Mouse (Mus musculus) E14TG2a.4 (cell line): Measurements from ENCODE around the gene Ier3.

Experiments
- H3K27me3 ChIP-seq: 2 replicates; pipeline ENCODE4 v1.6.1; 2014; ENCODE audit warnings: low read length, control low read depth; ENCODE audit not compliant: insufficient read depth
- H3K36me3 ChIP-seq: 2 replicates; pipeline ENCODE4 v1.6.1; 2014; ENCODE audit warnings: low read length, control low read depth; ENCODE audit not compliant: insufficient read depth
- H3K4me1 ChIP-seq: replicated peaks from 2 replicates; pipeline ENCODE4 v1.6.1; 2014; ENCODE audit warnings: low read depth, low read length, control low read depth
- H3K4me3 ChIP-seq: replicated peaks from 2 replicates; pipeline ENCODE4 v1.5.1; 2014; ENCODE audit warnings: mild to moderate bottlenecking, low read length
- H3K9me3 ChIP-seq: 2 replicates; pipeline ENCODE4 v1.6.1; 2014; ENCODE audit warnings: low read length, control low read depth
- CTCF ChIP-seq: conservative IDR thresholded peaks from 2 replicates; pipeline ENCODE4 v1.5.1; 2014; ENCODE audit warnings: low read length
- NANOG ChIP-seq: IDR thresholded peaks from 2 replicates; pipeline ENCODE4 v1.6.1; 2014; ENCODE audit warnings: borderline replicate concordance, low read length, mixed read lengths
- POU5F1 ChIP-seq: IDR thresholded peaks from 2 replicates; pipeline ENCODE4 v1.6.1; 2014; ENCODE audit warnings: low read length, borderline replicate concordance

The Ier3 gene

DNA sequence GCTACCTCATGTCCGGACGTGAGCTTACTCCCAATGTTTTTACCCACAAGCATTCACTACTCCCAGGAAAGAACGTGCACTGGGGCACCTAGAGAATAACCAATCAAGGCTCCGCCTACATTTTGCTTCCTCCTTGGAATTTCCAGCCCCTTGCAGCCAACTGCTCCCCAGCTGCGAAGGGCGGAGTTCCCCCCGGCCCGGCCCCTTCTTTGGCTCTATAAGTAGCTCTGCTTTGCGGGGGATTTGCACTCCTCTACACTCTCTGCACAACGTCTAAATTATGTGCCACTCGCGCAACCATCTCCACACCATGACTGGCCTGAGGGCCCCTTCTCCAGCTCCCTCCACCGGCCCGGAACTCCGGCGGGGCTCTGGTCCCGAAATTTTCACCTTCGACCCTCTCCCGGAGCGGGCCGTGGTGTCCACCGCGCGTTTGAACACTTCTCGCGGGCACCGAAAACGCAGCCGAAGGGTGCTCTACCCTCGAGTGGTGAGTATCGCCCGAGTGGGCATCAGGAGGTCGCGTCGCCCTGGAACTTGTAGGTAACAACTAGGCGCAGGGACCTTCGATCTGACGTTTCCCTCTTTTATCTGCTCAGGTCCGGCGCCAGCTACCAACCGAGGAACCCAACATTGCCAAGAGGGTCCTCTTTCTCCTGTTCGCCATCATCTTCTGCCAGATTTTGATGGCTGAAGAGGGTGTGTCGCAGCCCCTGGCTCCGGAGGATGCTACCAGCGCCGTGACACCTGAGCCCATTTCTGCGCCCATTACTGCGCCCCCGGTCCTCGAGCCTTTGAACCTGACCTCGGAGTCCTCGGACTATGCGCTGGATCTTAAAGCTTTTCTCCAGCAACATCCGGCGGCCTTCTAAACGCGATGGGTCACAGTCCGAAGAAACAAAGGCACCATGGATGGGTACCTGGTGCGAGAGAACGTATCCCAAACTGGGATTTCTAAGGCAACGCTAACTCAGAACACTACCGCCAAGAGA lies at the start of gene Ier3:
Gene Ier3, plus strand, starts transcription at position 246 of the 992 bp plus-strand sequence.
- no peak for TF ChIP-seq NANOG
- no peak for TF ChIP-seq POU5F1
- no peak for TF ChIP-seq CTCF

DNA sequence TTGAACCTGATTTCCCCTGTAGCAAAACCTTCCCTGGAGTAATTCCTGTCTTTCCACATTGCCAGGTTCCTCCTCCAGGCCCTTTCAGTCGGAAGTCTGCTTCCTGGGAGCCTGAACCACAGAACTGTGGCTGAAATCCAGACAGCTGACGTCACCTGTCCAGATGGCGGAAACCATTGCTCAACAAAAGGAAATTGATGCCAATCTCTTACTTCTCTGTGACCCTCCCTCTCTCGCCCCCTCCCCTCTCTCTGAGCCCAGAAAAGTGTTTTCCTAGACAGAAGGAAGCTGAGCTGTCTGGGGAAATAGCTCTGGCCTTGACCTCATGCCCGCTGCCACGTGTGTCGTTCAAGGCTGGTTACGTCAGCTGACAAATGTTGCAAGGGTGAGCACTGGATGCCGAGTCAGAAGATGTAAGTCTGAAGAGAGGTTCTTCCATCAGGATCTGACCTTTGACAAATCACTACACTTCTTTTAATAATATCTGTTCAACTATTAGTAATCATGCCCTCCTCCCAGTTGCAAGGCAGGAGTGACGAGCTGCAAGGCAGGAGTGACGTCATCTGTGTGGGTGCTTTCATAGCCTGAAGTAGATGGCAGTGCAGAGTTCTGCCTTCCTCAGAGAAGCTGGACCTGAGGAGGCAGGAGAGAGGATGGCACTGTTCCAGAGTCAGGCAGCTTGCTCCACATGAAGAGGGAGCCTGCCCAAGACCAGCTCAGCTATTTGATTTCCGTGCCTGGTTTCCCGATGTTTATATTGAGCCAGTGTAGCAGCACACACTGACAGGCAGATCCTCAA lies 44.5 kb upstream of the Ier3 start:
- Histone ChIP-seq H3K4me3 (no peak overlapping the region), H3K27me3 (peaks cover 3% of the 10 kb centered on the region; the same call in 1 of the 2 replicates), H3K9me3 (no peaks in the 10 kb centered on the region), H3K4me1 (peaks cover 19% of the 10 kb centered on the region; the same call in 1 of the 2 replicates), H3K36me3 (no peaks in the 10 kb centered on the region)
- TF ChIP-seq NANOG (no peak), CTCF (no peak), POU5F1 (no peak)

More for the DNA sequence above, at the start of gene Ier3:
- peaks cover 48% of the 10 kb centered on the region for H3K4me1 ChIP-seq
- H3K27me3 ChIP-seq, result peaks cover 15% of the 10 kb centered on the region
- H3K36me3 ChIP-seq, result peaks cover 24% of the 10 kb centered on the region
- peak within 1 kb of the TSS; percentile 88 for H3K4me3 ChIP-seq
- H3K9me3 ChIP-seq, result no peaks in the 10 kb centered on the region

DNA sequence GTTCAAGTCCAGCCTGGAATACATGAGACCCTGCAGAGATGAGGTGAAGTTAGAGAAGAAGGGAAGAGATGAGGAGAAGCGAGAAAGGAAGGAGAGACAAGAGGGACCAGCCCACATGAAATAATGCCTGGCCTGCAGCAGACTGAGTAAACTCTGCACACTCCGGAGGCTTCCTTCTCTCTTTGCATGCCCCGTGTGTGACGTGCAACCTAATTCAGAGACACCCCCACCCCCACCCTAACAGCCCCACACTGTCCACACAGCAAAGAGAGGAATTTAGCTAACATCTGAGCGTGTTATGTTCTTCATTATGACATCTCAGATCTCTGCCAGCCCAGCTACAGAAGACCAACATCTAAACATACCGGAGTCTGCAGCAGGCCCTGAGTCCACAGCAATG lies 42.5 kb upstream of the Ier3 start:
- Histone ChIP-seq H3K36me3 (no peaks in the 10 kb centered on the region), H3K4me3 (no peak overlapping the region), H3K9me3 (no peaks in the 10 kb centered on the region), H3K27me3 (peaks cover 3% of the 10 kb centered on the region; the same call in 1 of the 2 replicates), H3K4me1 (peaks cover 16% of the 10 kb centered on the region; the same call in 1 of the 2 replicates)
- TF ChIP-seq CTCF (no peak), POU5F1 (no peak), NANOG (no peak)

DNA sequence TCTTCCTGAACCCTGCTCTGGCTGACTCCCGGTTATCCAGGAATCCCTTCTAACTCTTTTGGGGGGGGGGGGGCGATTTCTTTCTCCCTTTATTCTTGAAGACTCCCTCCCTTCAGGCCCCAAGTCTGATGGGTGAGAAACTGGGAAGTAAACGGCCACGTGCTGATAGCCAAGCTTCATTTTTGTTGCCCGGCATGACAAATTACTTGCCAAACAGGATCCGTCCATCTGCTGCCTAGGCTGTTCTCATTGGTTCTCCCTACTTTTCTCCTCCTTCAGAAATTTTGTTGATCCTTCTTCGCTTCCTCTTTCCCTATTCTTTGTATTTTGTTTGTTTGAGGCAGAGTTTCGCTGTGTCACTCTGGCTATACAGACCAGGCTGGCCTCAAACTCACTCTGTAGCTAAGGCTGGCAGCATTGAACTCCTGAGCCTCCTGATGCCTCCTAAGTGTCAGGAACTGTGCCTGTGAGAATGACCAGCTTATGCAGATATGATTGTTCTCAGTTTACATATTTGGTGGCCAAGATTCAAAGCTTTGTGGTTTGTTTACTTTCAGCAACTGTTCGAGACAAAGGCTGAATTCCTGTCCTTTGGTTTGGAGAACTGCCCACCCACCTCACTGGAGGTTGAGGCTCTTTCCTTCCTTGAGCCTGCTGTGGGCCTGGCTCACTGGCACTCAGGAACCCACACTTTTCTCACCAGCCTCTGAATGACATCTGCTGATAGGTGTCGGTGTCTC lies 41.8 kb upstream of the Ier3 start:
- Histone ChIP-seq H3K36me3 (no peaks in the 10 kb centered on the region), H3K27me3 (peaks cover 3% of the 10 kb centered on the region; the same call in 1 of the 2 replicates), H3K4me3 (no peak overlapping the region), H3K9me3 (no peaks in the 10 kb centered on the region), H3K4me1 (peaks cover 10% of the 10 kb centered on the region; the same call in 1 of the 2 replicates)
- no peak for TF ChIP-seq CTCF
- no peak for TF ChIP-seq POU5F1
- TF ChIP-seq NANOG, result no peak

DNA sequence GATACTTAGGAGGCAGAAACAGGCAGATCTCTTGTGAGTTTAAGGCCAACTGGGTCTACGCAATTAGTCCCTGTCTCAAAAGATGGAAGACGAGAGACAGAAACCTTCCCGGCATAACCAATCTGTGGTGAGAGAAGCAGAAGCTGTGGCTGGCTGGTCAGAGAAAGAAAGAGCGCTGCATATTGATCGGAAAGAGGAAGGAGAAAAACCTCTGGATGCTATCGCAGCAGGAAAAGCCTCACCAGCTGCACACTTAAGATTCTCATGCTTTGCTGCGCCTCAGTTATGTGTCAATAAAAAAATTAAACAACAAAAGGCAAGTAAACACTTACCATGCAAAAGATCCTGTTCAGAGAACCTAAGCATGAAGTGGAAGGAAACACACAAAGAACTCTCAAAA lies 41.1 kb upstream of the Ier3 start:
- peaks cover 10% of the 10 kb centered on the region; the same call in 1 of the 2 replicates for H3K4me1 ChIP-seq
- H3K4me3 ChIP-seq, result no peak overlapping the region
- H3K36me3 ChIP-seq, result no peaks in the 10 kb centered on the region
- no peaks in the 10 kb centered on the region for H3K9me3 ChIP-seq
- peaks cover 3% of the 10 kb centered on the region; the same call in 1 of the 2 replicates for H3K27me3 ChIP-seq
- TF ChIP-seq CTCF, result no peak
- no peak for TF ChIP-seq NANOG
- no peak for TF ChIP-seq POU5F1

DNA sequence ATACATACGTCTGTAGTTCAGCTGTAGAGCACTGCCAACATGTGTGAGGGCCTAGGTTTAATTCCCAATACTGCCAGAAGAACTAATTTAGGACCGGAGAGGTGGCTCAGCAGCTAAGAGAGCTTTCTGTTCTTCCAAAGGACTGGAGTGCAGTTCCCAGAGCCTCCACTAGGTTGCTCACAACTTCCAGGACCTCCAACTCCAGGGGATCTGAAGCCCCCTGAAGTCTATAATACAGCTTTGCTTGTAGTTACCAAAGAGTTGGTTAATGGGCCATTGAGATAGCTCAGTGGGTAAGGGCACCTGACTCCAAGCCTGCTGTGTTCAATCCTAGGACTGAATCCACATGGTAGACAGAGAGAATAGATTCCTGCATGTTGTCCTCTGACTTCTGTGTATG lies 39.1 kb upstream of the Ier3 start:
- no peaks in the 10 kb centered on the region; the same call in 1 of the 2 replicates for H3K4me1 ChIP-seq
- no peak overlapping the region for H3K4me3 ChIP-seq
- peaks cover 3% of the 10 kb centered on the region; the same call in 1 of the 2 replicates for H3K27me3 ChIP-seq
- TF ChIP-seq NANOG (peak; percentile 56; the same call in 1 of the 2 replicates), CTCF (peak; percentile 83), POU5F1 (no peak)
- no peaks in the 10 kb centered on the region for H3K9me3 ChIP-seq
- no peaks in the 10 kb centered on the region for H3K36me3 ChIP-seq

DNA sequence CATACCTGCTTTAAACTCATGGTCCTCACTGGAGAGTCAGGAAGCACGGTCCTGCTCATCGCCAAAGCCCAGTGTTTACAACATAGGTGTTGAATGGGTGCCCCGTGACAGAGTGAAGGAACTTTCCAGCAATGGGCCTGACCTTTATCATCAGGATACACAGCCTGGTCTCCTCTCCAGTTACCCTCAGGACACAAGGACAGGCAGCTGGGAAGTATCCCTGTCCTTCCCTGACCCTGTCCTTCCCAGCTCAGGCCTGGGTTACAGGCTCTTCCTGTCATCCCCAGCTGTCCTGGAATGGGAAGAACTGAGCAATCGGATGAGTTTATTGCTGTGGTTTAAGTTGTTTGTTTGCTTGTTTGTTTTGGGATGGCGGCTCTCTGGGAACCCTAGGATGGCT lies 38.6 kb upstream of the Ier3 start:
- peaks cover 3% of the 10 kb centered on the region; the same call in 1 of the 2 replicates for H3K27me3 ChIP-seq
- H3K4me1 ChIP-seq, result no peaks in the 10 kb centered on the region
- no peaks in the 10 kb centered on the region for H3K36me3 ChIP-seq
- TF ChIP-seq POU5F1, result no peak
- no peak for TF ChIP-seq CTCF
- TF ChIP-seq NANOG, result no peak
- H3K9me3 ChIP-seq, result no peaks in the 10 kb centered on the region
- H3K4me3 ChIP-seq, result no peak overlapping the region

DNA sequence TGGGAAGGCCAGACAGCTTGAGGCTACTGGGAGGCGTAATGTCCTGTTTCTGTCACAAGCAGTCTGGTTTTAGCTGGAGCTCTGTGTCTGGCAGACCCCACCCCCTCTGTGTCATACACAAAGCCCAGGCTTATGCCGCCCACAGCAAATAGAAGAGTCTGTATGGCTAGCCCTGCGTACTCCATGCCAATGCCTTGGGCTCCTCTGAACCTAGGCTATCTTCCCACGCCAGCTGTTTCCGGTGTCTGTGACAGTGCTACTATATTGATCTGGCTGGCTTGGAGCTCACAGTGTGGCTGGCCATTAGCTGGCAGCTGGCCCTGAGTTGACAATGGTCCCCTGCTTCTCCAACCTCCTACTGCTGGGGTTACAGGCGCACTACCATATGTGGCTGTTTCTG lies 37.5 kb upstream of the Ier3 start:
- Histone ChIP-seq H3K27me3 (peaks cover under 1% of the 10 kb centered on the region; the same call in 1 of the 2 replicates), H3K9me3 (no peaks in the 10 kb centered on the region), H3K36me3 (no peaks in the 10 kb centered on the region), H3K4me3 (no peak overlapping the region), H3K4me1 (no peaks in the 10 kb centered on the region)
- TF ChIP-seq CTCF (no peak), NANOG (no peak), POU5F1 (no peak)
